In genomic region chr11:72751956-72752355, GRCm38 (mm10) we compare ENCODE assay signal across 9 mouse cellular contexts. TPM values are rescaled to one million over a fixed set of nuclear protein-coding genes. Genes with fewer than 3 reads are reported as not detected.
DNase-seq lines count a peak whose midpoint lies in the region; ATAC-seq and TF ChIP-seq lines count a peak whose summit lies in the region.
"Had no signal": no experiment of that assay in that cellular context is flagged by ENCODE, and none has a peak within 500 bp of the region (broad histone marks: within the 10 kb centered on the region; RNA-seq: fewer than 3 reads in every experiment).

No protein-coding gene starts in this region.

- H3K9ac ChIP-seq in embryonic facial prominence, embryonic 14.5 days (ENCODE audit: low read depth, low read length) = no peak overlapping the region
- no peak overlapping the region for H3K9ac ChIP-seq in midbrain, postnatal 0 days (replicated peaks; ENCODE audit: low read length, poor library complexity, severe bottlenecking)
- no peak overlapping the region for H3K9ac ChIP-seq in lung, postnatal 0 days (replicated peaks; ENCODE audit: low read depth)
- H3K9ac ChIP-seq: lung, embryonic 15.5 days had no signal

- TF ChIP-seq CTCF in midbrain, postnatal 0 days (IDR thresholded peaks at IDR 0.05) = peak; percentile 42
- peak; percentile 51 for TF ChIP-seq CTCF in lung, postnatal 0 days (IDR thresholded peaks at IDR 0.05)

- H3K27me3 ChIP-seq in embryonic facial prominence, embryonic 14.5 days (replicated peaks; ENCODE audit: control insufficient read depth, insufficient read depth, low read length) = no peaks in the 10 kb centered on the region
- H3K27me3 ChIP-seq in embryonic facial prominence, embryonic 10.5 days (replicated peaks; ENCODE audit: low read depth, poor library complexity, severe bottlenecking) = no peaks in the 10 kb centered on the region
- H3K27me3 ChIP-seq in midbrain, postnatal 0 days (ENCODE audit: insufficient read depth, low read length) = no peaks in the 10 kb centered on the region
- H3K27me3 ChIP-seq in midbrain, embryonic 10.5 days (ENCODE audit: low read depth, poor library complexity, severe bottlenecking) = no peaks in the 10 kb centered on the region
- H3K27me3 ChIP-seq in lung, postnatal 0 days (replicated peaks; ENCODE audit: insufficient read depth, low read length) = no peaks in the 10 kb centered on the region
- H3K27me3 ChIP-seq: lung, embryonic 15.5 days had no signal

- 31% methylated on average over 2 of the region's 2 CpGs for WGBS in embryonic facial prominence, embryonic 14.5 days
- 41% methylated on average over 2 of the region's 2 CpGs for WGBS in embryonic facial prominence, embryonic 10.5 days
- WGBS in midbrain, postnatal 0 days = 40% methylated on average over 2 of the region's 2 CpGs
- WGBS in midbrain, embryonic 10.5 days = 58% methylated on average over 2 of the region's 2 CpGs
- WGBS in lung, postnatal 0 days = 30% methylated on average over 2 of the region's 2 CpGs

- ATAC-seq in embryonic facial prominence, embryonic 14.5 days (ENCODE audit: low read depth) = no peak
- no peak for ATAC-seq in midbrain, postnatal 0 days (ENCODE audit: low FRiP score)
- ATAC-seq in lung, postnatal 0 days = peak; percentile 62

- no peak overlapping the region for H3K27ac ChIP-seq in embryonic facial prominence, embryonic 14.5 days (replicated peaks; ENCODE audit: low read depth, low read length)
- H3K27ac ChIP-seq in embryonic facial prominence, embryonic 10.5 days (replicated peaks) = no peak overlapping the region
- no peak overlapping the region for H3K27ac ChIP-seq in midbrain, postnatal 0 days (ENCODE audit: low read depth, low read length)
- H3K27ac ChIP-seq in midbrain, embryonic 10.5 days (replicated peaks) = no peak overlapping the region
- no peak overlapping the region for H3K27ac ChIP-seq in lung, postnatal 0 days (ENCODE audit: low read length)
- H3K27ac ChIP-seq: lung, embryonic 15.5 days had no signal

- DNase-seq in embryonic facial prominence, embryonic 14.5 days (ENCODE audit: low spot score) = peak; percentile 5
- DNase-seq in embryonic facial prominence, embryonic 10.5 days (ENCODE audit: low spot score) = no peak
- DNase-seq in midbrain, postnatal 0 days (ENCODE audit: low spot score) = no peak
- no peak for DNase-seq in midbrain, embryonic 10.5 days (ENCODE audit: low spot score)
- DNase-seq in lung, postnatal 0 days (ENCODE audit: low spot score) = peak; percentile 43
- no peak for DNase-seq in right cerebral cortex, postnatal 25 days
- DNase-seq in kidney, postnatal 25 days = no peak
- no peak for DNase-seq in urinary bladder, postnatal 25 days (ENCODE audit: low spot score)

- no peak overlapping the region for H3K4me2 ChIP-seq in embryonic facial prominence, embryonic 14.5 days (ENCODE audit: low read depth, low read length)
- H3K4me2 ChIP-seq in midbrain, postnatal 0 days (ENCODE audit: low read depth, low read length, poor library complexity, severe bottlenecking) = no peak overlapping the region
- H3K4me2 ChIP-seq in lung, postnatal 0 days (replicated peaks; ENCODE audit: low read depth, low read length) = no peak overlapping the region
- H3K4me2 ChIP-seq: lung, embryonic 15.5 days had no signal

- no peaks in the 10 kb centered on the region for H3K9me3 ChIP-seq in embryonic facial prominence, embryonic 14.5 days (ENCODE audit: control insufficient read depth, low read length)
- H3K9me3 ChIP-seq in embryonic facial prominence, embryonic 10.5 days = no peaks in the 10 kb centered on the region
- H3K9me3 ChIP-seq in midbrain, postnatal 0 days (ENCODE audit: low read length) = no peaks in the 10 kb centered on the region
- H3K9me3 ChIP-seq in midbrain, embryonic 10.5 days (replicated peaks) = no peaks in the 10 kb centered on the region
- H3K9me3 ChIP-seq in lung, postnatal 0 days (ENCODE audit: low read length) = no peaks in the 10 kb centered on the region
- H3K9me3 ChIP-seq: lung, embryonic 15.5 days had no signal

- H3K36me3 ChIP-seq in embryonic facial prominence, embryonic 14.5 days (ENCODE audit: control insufficient read depth, insufficient read depth, low read length) = peaks cover 98% of the 10 kb centered on the region
- H3K36me3 ChIP-seq in embryonic facial prominence, embryonic 10.5 days (replicated peaks) = peaks cover 100% of the 10 kb centered on the region
- peaks cover 79% of the 10 kb centered on the region for H3K36me3 ChIP-seq in midbrain, postnatal 0 days (ENCODE audit: insufficient read depth, low read length)
- peaks cover 99% of the 10 kb centered on the region for H3K36me3 ChIP-seq in midbrain, embryonic 10.5 days
- peaks cover 62% of the 10 kb centered on the region for H3K36me3 ChIP-seq in lung, postnatal 0 days (ENCODE audit: insufficient read depth, low read length)

- no peak overlapping the region for H3K4me3 ChIP-seq in embryonic facial prominence, embryonic 14.5 days (ENCODE audit: low read depth, low read length)
- H3K4me3 ChIP-seq in embryonic facial prominence, embryonic 10.5 days = no peak overlapping the region
- H3K4me3 ChIP-seq in midbrain, postnatal 0 days (ENCODE audit: low read depth, low read length) = no peak overlapping the region
- H3K4me3 ChIP-seq in midbrain, embryonic 10.5 days = no peak overlapping the region
- no peak overlapping the region for H3K4me3 ChIP-seq in lung, postnatal 0 days (ENCODE audit: low read depth, low read length)
- H3K4me3 ChIP-seq: lung, embryonic 15.5 days had no signal

- no peak for TF ChIP-seq EP300 in lung, postnatal 0 days (IDR thresholded peaks at IDR 0.05)

- H3K4me1 ChIP-seq in embryonic facial prominence, embryonic 14.5 days (ENCODE audit: control insufficient read depth, insufficient read depth, low read length) = no peaks in the 10 kb centered on the region
- H3K4me1 ChIP-seq in embryonic facial prominence, embryonic 10.5 days = no peaks in the 10 kb centered on the region
- no peaks in the 10 kb centered on the region for H3K4me1 ChIP-seq in midbrain, postnatal 0 days (ENCODE audit: insufficient read depth, low read length)
- H3K4me1 ChIP-seq in midbrain, embryonic 10.5 days = no peaks in the 10 kb centered on the region
- no peaks in the 10 kb centered on the region for H3K4me1 ChIP-seq in lung, postnatal 0 days (ENCODE audit: insufficient read depth, low read depth, low read length)
- H3K4me1 ChIP-seq: lung, embryonic 15.5 days had no signal

RNA-seq across cellular contexts. Expression of gene Cyb5d2, which starts 44.0 kb away (rescaled TPM):
- 4.5 and 4.6 TPM in 2 replicates for polyA plus RNA-seq in embryonic facial prominence, embryonic 14.5 days (2014; fragmentation: Nextera tagmentation; extraction: Ambion mirVana)
- polyA plus RNA-seq in embryonic facial prominence, embryonic 10.5 days (2016; fragmentation: Nextera tagmentation; extraction: Ambion mirVana) = 3.9 and 4.5 TPM in 2 replicates
- 9.6 and 9.9 TPM in 2 replicates for total RNA-seq in midbrain, postnatal 0 days (2014; rRNA removed)
- polyA plus RNA-seq in midbrain, postnatal 0 days (2015; fragmentation: Nextera tagmentation; extraction: Ambion mirVana) = 6.8 and 8.1 TPM in 2 replicates
- 5.1 and 5.2 TPM in 2 replicates for polyA plus RNA-seq in midbrain, embryonic 10.5 days (2016; fragmentation: Nextera tagmentation; extraction: Ambion mirVana)
- 7.1 and 7.2 TPM in 2 replicates for polyA plus RNA-seq in lung, postnatal 0 days (2015; fragmentation: Nextera tagmentation; extraction: Ambion mirVana)

RNA-seq across cellular contexts. Expression of gene Zzef1, which starts 44.1 kb away (rescaled TPM):
- polyA plus RNA-seq in embryonic facial prominence, embryonic 14.5 days (2014; fragmentation: Nextera tagmentation; extraction: Ambion mirVana) = 10.3 and 11.8 TPM in 2 replicates
- 6.4 and 7.1 TPM in 2 replicates for polyA plus RNA-seq in embryonic facial prominence, embryonic 10.5 days (2016; fragmentation: Nextera tagmentation; extraction: Ambion mirVana)
- total RNA-seq in midbrain, postnatal 0 days (2014; rRNA removed) = 39.7 and 41.8 TPM in 2 replicates
- 9.1 and 10.0 TPM in 2 replicates for polyA plus RNA-seq in midbrain, postnatal 0 days (2015; fragmentation: Nextera tagmentation; extraction: Ambion mirVana)
- 5.5 and 7.4 TPM in 2 replicates for polyA plus RNA-seq in midbrain, embryonic 10.5 days (2016; fragmentation: Nextera tagmentation; extraction: Ambion mirVana)
- polyA plus RNA-seq in lung, postnatal 0 days (2015; fragmentation: Nextera tagmentation; extraction: Ambion mirVana) = 9.6 and 10.6 TPM in 2 replicates

Comparison
In these comparisons a context has a peak if more than half of its experiments do, and no peak if none do; other contexts are left out.
1. DNase-seq: peak in embryonic facial prominence, embryonic 14.5 days (single experiment) and lung, postnatal 0 days (single experiment); none in embryonic facial prominence, embryonic 10.5 days (single experiment), midbrain, postnatal 0 days (single experiment), midbrain, embryonic 10.5 days (single experiment), right cerebral cortex, postnatal 25 days (single experiment), kidney, postnatal 25 days (0 of 2) and urinary bladder, postnatal 25 days (single experiment).